Mouse (Mus musculus) CH12.LX (cell line): Measurements from ENCODE around the gene Bcas3. TPM values are rescaled to one million over a fixed set of nuclear protein-coding genes. Genes with fewer than 3 reads are reported as not detected.
A peak's percentile ranks its signal among the peaks of the same experiment; 100 is the strongest.

Experiments
- DNase-seq: peaks from one replicate; pipeline ENCODE4 v3.0.0-alpha.2; 2013; ENCODE audit errors: extremely low read depth
- H3K27ac ChIP-seq: 2 replicates; pipeline ENCODE4 v1.5.1; 2012; ENCODE audit warnings: low read depth, mild to moderate bottlenecking, control low read depth, moderate library complexity; ENCODE audit not compliant: insufficient read depth
- H3K27me3 ChIP-seq: replicated peaks from 2 replicates; pipeline ENCODE3; 2012; ENCODE audit warnings: inconsistent platforms
- H3K36me3 ChIP-seq, 2 experiments: replicated peaks in 1 of 2; 2 replicates each; pipeline versions ENCODE3 to v1.6.1; 2012; ENCODE audit warnings: inconsistent platforms in 1 of 2, low read length in 1 of 2, mild to moderate bottlenecking in 1 of 2, mixed read lengths in 1 of 2, moderate library complexity in 1 of 2; ENCODE audit not compliant: control insufficient read depth in 1 of 2, insufficient read depth in 1 of 2
- H3K4me1 ChIP-seq, 2 experiments: 2 replicates each; pipeline ENCODE4 v1.6.1; 2012; ENCODE audit warnings: inconsistent platforms in 1 of 2, moderate library complexity in 1 of 2; ENCODE audit not compliant: insufficient read depth in 2 of 2, control insufficient read depth in 1 of 2
- H3K4me2 ChIP-seq: 2 replicates; pipeline ENCODE4 v1.6.1; 2012; ENCODE audit warnings: low read depth, mild to moderate bottlenecking, control low read depth; ENCODE audit not compliant: poor library complexity, insufficient read depth, severe bottlenecking
- H3K4me3 ChIP-seq, 3 experiments: fragments of 150-350 bp in 1 of 3; sonication (generic) in 1 of 3; replicated peaks in 1 of 3; 2 replicates each; pipeline versions ENCODE3 to v1.5.1; 2011 to 2012; ENCODE audit warnings: low read depth in 2 of 3, low read length in 2 of 3, mild to moderate bottlenecking in 2 of 3, moderate library complexity in 2 of 3, control low read depth in 1 of 3, improper control_type of control experiment in 1 of 3, inconsistent platforms in 1 of 3, mixed read lengths in 1 of 3; ENCODE audit not compliant: poor library complexity in 1 of 3
- H3K79me2 ChIP-seq: replicated peaks from 2 replicates; pipeline ENCODE4 v1.6.1; 2012; ENCODE audit warnings: mild to moderate bottlenecking, moderate library complexity; ENCODE audit not compliant: control insufficient read depth, poor library complexity, insufficient read depth, severe bottlenecking; ENCODE audit errors: extremely low read depth
- H3K9ac ChIP-seq: 2 replicates; pipeline ENCODE4 v1.6.1; 2012; ENCODE audit warnings: low read depth, mild to moderate bottlenecking, control low read depth, moderate library complexity; ENCODE audit not compliant: insufficient read depth
- H3K9me3 ChIP-seq: replicated peaks from 2 replicates; pipeline ENCODE3; 2012; ENCODE audit warnings: low read length, inconsistent platforms, mixed read lengths
- BHLHE40 ChIP-seq: IDR thresholded peaks from 2 replicates; pipeline ENCODE4 v1.6.1; 2011; ENCODE audit warnings: mild to moderate bottlenecking, low read depth, low read length, improper control_type of control experiment
- CTCF ChIP-seq, 2 experiments: IDR thresholded peaks in 1 of 2; conservative IDR thresholded peaks in 1 of 2; 2 replicates each; pipeline ENCODE4 v1.5.1; 2011 to 2012; ENCODE audit warnings: low read depth in 2 of 2, low read length in 2 of 2, improper control_type of control experiment in 1 of 2, inconsistent platforms in 1 of 2, mild to moderate bottlenecking in 1 of 2, moderate library complexity in 1 of 2
- E2F4 ChIP-seq: IDR thresholded peaks from 2 replicates; pipeline ENCODE4 v1.6.1; 2011; ENCODE audit warnings: low read depth, low read length, improper control_type of control experiment; ENCODE audit not compliant: insufficient replicate concordance
- EP300 ChIP-seq: IDR thresholded peaks from 2 replicates; pipeline ENCODE4 v1.6.1; 2011; ENCODE audit warnings: low read length, improper control_type of control experiment
- HCFC1 ChIP-seq: IDR thresholded peaks from 2 replicates; pipeline ENCODE4 v1.6.1; 2012; ENCODE audit warnings: low read depth, mild to moderate bottlenecking, inconsistent platforms, low read length, improper control_type of control experiment
- JUND ChIP-seq: conservative IDR thresholded peaks from 2 replicates; pipeline ENCODE4 v1.6.1; 2011; ENCODE audit warnings: low read depth, low read length, improper control_type of control experiment
- KAT2A ChIP-seq: IDR thresholded peaks from 2 replicates; pipeline ENCODE4 v1.6.1; 2012; ENCODE audit warnings: low read length, improper control_type of control experiment, inconsistent platforms; ENCODE audit not compliant: insufficient replicate concordance
- MAFK ChIP-seq: IDR thresholded peaks from 2 replicates; pipeline ENCODE4 v1.6.1; 2011; ENCODE audit warnings: low read length, improper control_type of control experiment; ENCODE audit not compliant: insufficient replicate concordance
- MAX ChIP-seq: IDR thresholded peaks from 2 replicates; pipeline ENCODE4 v1.6.1; 2011; ENCODE audit warnings: low read length, improper control_type of control experiment
- MEF2A ChIP-seq: IDR thresholded peaks from 2 replicates; pipeline ENCODE4 v1.6.1; 2014; ENCODE audit warnings: low read depth, mild to moderate bottlenecking, inconsistent platforms, low read length, improper control_type of control experiment, borderline replicate concordance
- NELFE ChIP-seq: IDR thresholded peaks from 2 replicates; pipeline ENCODE4 v1.6.1; 2011; ENCODE audit warnings: low read depth, low read length, improper control_type of control experiment
- POLR2AphosphoS2 ChIP-seq: IDR thresholded peaks from 2 replicates; pipeline ENCODE4 v1.6.1; 2011; ENCODE audit warnings: low read depth, low read length, improper control_type of control experiment
- RAD21 ChIP-seq: IDR thresholded peaks from 2 replicates; pipeline ENCODE4 v1.6.1; 2011; ENCODE audit warnings: low read depth, mild to moderate bottlenecking, low read length, improper control_type of control experiment, moderate library complexity
- SMC3 ChIP-seq: IDR thresholded peaks from 2 replicates; pipeline ENCODE4 v1.6.1; 2011; ENCODE audit warnings: low read depth, low read length, improper control_type of control experiment
- UBTF ChIP-seq: IDR thresholded peaks from 2 replicates; pipeline ENCODE4 v1.6.1; 2012; ENCODE audit warnings: low read depth, mild to moderate bottlenecking, inconsistent platforms, low read length, improper control_type of control experiment, moderate library complexity
- USF1 ChIP-seq: IDR thresholded peaks from 2 replicates; pipeline ENCODE4 v1.6.1; 2014; ENCODE audit warnings: low read depth, mild to moderate bottlenecking, inconsistent platforms, low read length, improper control_type of control experiment
- ZC3H11A ChIP-seq: IDR thresholded peaks from 2 replicates; pipeline ENCODE4 v1.6.1; 2012; ENCODE audit warnings: low read depth, mild to moderate bottlenecking, inconsistent platforms, low read length, improper control_type of control experiment
- ZKSCAN1 ChIP-seq: IDR thresholded peaks from 2 replicates; pipeline ENCODE4 v1.6.1; 2012; ENCODE audit warnings: low read depth, inconsistent platforms, low read length, improper control_type of control experiment, borderline replicate concordance
- ZMIZ1 ChIP-seq: IDR thresholded peaks from 2 replicates; pipeline ENCODE4 v1.6.1; 2012; ENCODE audit warnings: low read depth, mild to moderate bottlenecking, inconsistent platforms, low read length, improper control_type of control experiment
- ZNF384 ChIP-seq: IDR thresholded peaks from 2 replicates; pipeline ENCODE4 v1.6.1; 2012; ENCODE audit warnings: low read depth, low read length, improper control_type of control experiment, inconsistent platforms
- dilution Hi-C: fragments of 300-500 bp; cut with MboI; formaldehyde crosslinking; loops from 2 replicates; pipeline ENCODE4 v1.14.3; 2020; ENCODE audit warnings: low sequenced_read_pairs; ENCODE audit not compliant: extremely low pct_unique_long_range_greater_than_20kb, extremely low pct_ligation_motif_present
- in situ Hi-C: fragments of 300-500 bp; cut with MboI; formaldehyde crosslinking; loops from 3 replicates; pipeline ENCODE4 v1.14.3; 2019; ENCODE audit warnings: low sequenced_read_pairs, low pct_ligation_motif_present, low pct_unique_long_range_greater_than_20kb, mixed read lengths
- polyA plus RNA-seq: library from polyadenylated mRNA; unstranded; fragments of >175 nt; gene quantifications from 2 replicates; pipeline ENCODE4 v1.2.1, GENCODE M21; 2012; ENCODE audit warnings: low read depth; ENCODE audit not compliant: insufficient read length
- total RNA-seq, 2 experiments: library from RNA; depleted of rRNA; stranded (reverse); fragments of 300-350 nt in 1 of 2; fragments of >200 nt in 1 of 2; gene quantifications; 2 replicates each; pipeline ENCODE4 v1.2.3; 2012 to 2014

The Bcas3 gene
- total and polyA plus RNA-seq, 3 experiments: 8.2 to 21.3 (median 9.7) TPM

DNA sequence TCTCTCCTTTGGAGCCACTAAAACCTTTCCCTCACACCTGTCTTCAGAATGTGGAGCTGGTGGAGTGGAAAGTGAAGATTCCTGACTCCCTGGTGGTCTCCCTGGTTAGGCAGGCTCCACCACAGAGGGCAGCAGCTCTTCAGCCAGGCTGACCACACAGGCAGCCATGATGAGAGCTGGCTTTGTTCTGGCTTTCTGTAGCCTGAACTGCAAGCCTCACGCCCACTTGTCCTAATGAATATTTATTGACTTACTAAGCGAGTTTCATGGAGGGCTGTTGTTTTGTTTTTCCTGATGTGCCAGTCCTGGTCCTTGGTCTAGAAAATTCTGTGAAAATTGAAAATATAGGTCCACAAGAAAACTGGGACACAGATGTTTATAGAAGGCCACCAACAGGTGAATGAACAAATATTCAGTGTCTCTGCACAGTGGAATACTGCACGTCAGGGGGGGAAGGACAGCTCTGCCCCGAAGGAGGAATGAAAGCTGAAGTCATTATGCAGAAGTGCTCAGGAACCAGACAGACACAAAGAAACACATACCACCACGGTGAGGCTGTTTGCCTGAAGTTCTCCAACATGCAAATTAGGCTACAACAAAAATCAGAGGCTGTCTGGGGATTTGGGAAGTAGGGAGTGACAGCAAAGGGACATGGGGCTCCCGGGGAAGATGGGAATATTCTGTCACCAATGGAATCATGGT lies 505.2 kb downstream of the Bcas3 start:
- Histone ChIP-seq H3K79me2 (no peaks in the 10 kb centered on the region), H3K9me3 (no peaks in the 10 kb centered on the region), H3K27me3 (no peaks in the 10 kb centered on the region), H3K27ac (no peak overlapping the region), H3K4me2 (peak overlapping the region; percentile 37; the same call in 1 of the 2 replicates), H3K9ac (no peak overlapping the region), H3K36me3 (no peaks in the 10 kb centered on the region), H3K4me3 (no peak overlapping the region), H3K4me1 (peaks cover 0 to 6% of the 10 kb centered on the region in 2 experiments; a peak in 1 of 4 replicates)
- in situ Hi-C loops: loop anchor here (10.0 kb wide), 1 partner anchor 307 kb away; no protein-coding TSS in a partner anchor
- TF ChIP-seq EP300 (no peak), ZMIZ1 (no peak), ZNF384 (no peak), SMC3 (no peak), CTCF (conservative IDR thresholded peaks at IDR 0.05 in 1 of 2, IDR thresholded peaks at IDR 0.05 in 1 of 2; ENCODE audit: low read depth in 2 of 2, low read length in 2 of 2) (no peak), MAX (no peak), ZKSCAN1 (no peak), UBTF (no peak), E2F4 (no peak), POLR2AphosphoS2 (no peak), USF1 (no peak)
- dilution Hi-C loops: no loop called here
- no peak for DNase-seq

DNA sequence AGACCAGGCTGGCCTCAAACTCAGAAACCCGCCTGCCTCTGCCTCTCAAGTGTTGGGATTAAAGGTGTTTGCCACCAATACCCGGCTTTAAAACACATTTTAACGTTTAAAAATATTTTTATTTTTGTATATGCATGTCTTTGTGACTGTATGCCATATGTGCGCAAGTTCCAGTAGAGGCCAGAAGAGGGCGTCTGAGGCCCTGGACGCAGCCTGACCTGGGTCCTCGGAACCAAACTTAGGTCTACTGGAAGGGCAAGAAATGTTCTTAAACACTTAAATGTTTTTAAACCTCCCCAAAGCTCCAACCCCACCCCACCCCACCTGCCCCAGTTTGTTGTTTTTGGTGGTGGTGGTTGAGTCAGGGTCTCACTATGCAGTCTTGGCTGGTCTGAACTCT lies 511.4 kb downstream of the Bcas3 start:
- Histone ChIP-seq H3K4me1 (no peaks in the 10 kb centered on the region), H3K4me3 (no peak overlapping the region), H3K9ac (no peak overlapping the region), H3K9me3 (no peaks in the 10 kb centered on the region), H3K79me2 (no peaks in the 10 kb centered on the region)
- in situ Hi-C loops (loop anchor here (5.0 kb wide), 1 partner anchor 38 kb away; no protein-coding TSS in a partner anchor), dilution Hi-C loops (no loop called here)
- TF ChIP-seq SMC3 (peak; percentile 92), KAT2A (no peak), ZC3H11A (peak; percentile 57; the same call in 1 of the 2 replicates), BHLHE40 (no peak), JUND (no peak), MAFK (no peak), HCFC1 (no peak), CTCF (conservative IDR thresholded peaks at IDR 0.05 in 1 of 2, IDR thresholded peaks at IDR 0.05 in 1 of 2; ENCODE audit: low read depth in 2 of 2, low read length in 2 of 2) (peak; percentile 60 to 83), NELFE (peak; percentile 20; the same call in 1 of the 2 replicates), RAD21 (peak; percentile 76), MEF2A (no peak)
- TF ChIP-seq, all 38 proteins: peak for 5
- Histone ChIP-seq H3K27ac (no peak overlapping the region), H3K4me2 (no peak overlapping the region), H3K36me3 (no peaks in the 10 kb centered on the region), H3K27me3 (peaks cover 2% of the 10 kb centered on the region)
- peak; percentile 45 for DNase-seq

Other genes with a start within 250 kb of the Bcas3 start
- gene Usp32, start 213.0 kb upstream of the Bcas3 start, total RNA-seq (2012; rRNA removed): 11.0 and 11.8 TPM in 2 replicates
- 7.4 and 7.5 TPM in 2 replicates for gene Usp32, start 213.0 kb upstream of the Bcas3 start, total RNA-seq (2014; rRNA removed)
- 12.0 and 16.4 TPM in 2 replicates for gene Usp32, start 213.0 kb upstream of the Bcas3 start, polyA plus RNA-seq
- 0.17 TPM in 1 of 2 replicates, not detected in the other for gene 1700125H20Rik, start 182.8 kb upstream of the Bcas3 start, total RNA-seq (2012; rRNA removed)
- gene 1700125H20Rik, start 182.8 kb upstream of the Bcas3 start, total RNA-seq (2014; rRNA removed): not detected in 2 replicates
- not detected in 2 replicates for gene 1700125H20Rik, start 182.8 kb upstream of the Bcas3 start, polyA plus RNA-seq
- 31.1 and 36.7 TPM in 2 replicates for gene Appbp2, start 118.0 kb upstream of the Bcas3 start, total RNA-seq (2012; rRNA removed)
- 32.2 and 37.4 TPM in 2 replicates for gene Appbp2, start 118.0 kb upstream of the Bcas3 start, total RNA-seq (2014; rRNA removed)
- 34.8 and 36.6 TPM in 2 replicates for gene Appbp2, start 118.0 kb upstream of the Bcas3 start, polyA plus RNA-seq
- gene Ppm1d, start 41.9 kb upstream of the Bcas3 start, total RNA-seq (2012; rRNA removed): 19.0 and 20.9 TPM in 2 replicates
- gene Ppm1d, start 41.9 kb upstream of the Bcas3 start, total RNA-seq (2014; rRNA removed): 25.1 and 26.1 TPM in 2 replicates
- 24.8 and 26.4 TPM in 2 replicates for gene Ppm1d, start 41.9 kb upstream of the Bcas3 start, polyA plus RNA-seq